Mouse (Mus musculus) G1E (cell line): Measurements from ENCODE around the gene Id2. TPM values are rescaled to one million over a fixed set of nuclear protein-coding genes. Genes with fewer than 3 reads are reported as not detected.

Experiments
- ATAC-seq: 2 replicates; pipeline ENCODE4 v1.8.0; 2016; ENCODE audit warnings: mild to moderate bottlenecking; ENCODE audit not compliant: insufficient number of reproducible peaks, poor library complexity, low FRiP score, severe bottlenecking; ENCODE audit errors: extremely low read depth
- DNase-seq: peaks from one replicate; pipeline ENCODE4 v3.0.0; 2012; ENCODE audit warnings: low spot score
- H3K27me3 ChIP-seq: 2 replicates; pipeline ENCODE4 v1.6.1; 2012; ENCODE audit warnings: mild to moderate bottlenecking, low read length, inconsistent platforms; ENCODE audit not compliant: insufficient read depth
- H3K36me3 ChIP-seq: replicated peaks from 2 replicates; pipeline ENCODE3; 2012; ENCODE audit warnings: mild to moderate bottlenecking, inconsistent platforms
- H3K4me1 ChIP-seq: 2 replicates; pipeline ENCODE4 v1.6.1; 2012; ENCODE audit warnings: low read depth, low read length, inconsistent platforms, mixed read lengths; ENCODE audit not compliant: insufficient read depth
- H3K4me3 ChIP-seq: 2 replicates; pipeline ENCODE4 v1.5.1; 2012; ENCODE audit warnings: low read depth, mild to moderate bottlenecking, inconsistent platforms, low read length, moderate library complexity, mixed read lengths
- H3K9me3 ChIP-seq: replicated peaks from 2 replicates; pipeline ENCODE4 v1.6.1; 2012; ENCODE audit warnings: inconsistent platforms
- CTCF ChIP-seq: IDR thresholded peaks from 2 replicates; pipeline ENCODE4 v1.5.1; 2012; ENCODE audit warnings: low read depth, low read length, inconsistent platforms, mixed read lengths
- GATA1 ChIP-seq: IDR thresholded peaks from 2 replicates; pipeline ENCODE4 v1.6.1; 2012; ENCODE audit warnings: borderline replicate concordance, low read length, inconsistent platforms, mixed read lengths
- GATA2 ChIP-seq: IDR thresholded peaks from 2 replicates; pipeline ENCODE4 v1.6.1; 2012; ENCODE audit warnings: low read depth, low read length, inconsistent platforms, borderline replicate concordance
- POLR2AphosphoS5 ChIP-seq: IDR thresholded peaks from 2 replicates; pipeline ENCODE4 v1.6.1; 2012; ENCODE audit warnings: low read depth, low read length, inconsistent platforms; ENCODE audit not compliant: insufficient replicate concordance
- TAL1 ChIP-seq: conservative IDR thresholded peaks from 2 replicates; pipeline ENCODE4 v1.6.1; 2012; ENCODE audit warnings: low read depth, low read length, inconsistent platforms, mixed read lengths
- polyA plus RNA-seq: library from polyadenylated mRNA; stranded (reverse); fragments of >175 nt; gene quantifications from 2 replicates; pipeline ENCODE4 v1.2.3, GENCODE M21; 2012
- total RNA-seq, 2 experiments: library from RNA; stranded (forward) in 1 of 2; stranded (reverse) in 1 of 2; fragments of 200-1000 nt in 1 of 2; fragments of >200 nt in 1 of 2; fragmentation: Nextera tagmentation in 1 of 2; gene quantifications; 2 replicates each; pipeline ENCODE4 v1.2.3; 2014 to 2017

Gene Id2
- total RNA-seq (2014; fragmentation: Nextera tagmentation) (not detected in 2 replicates), total RNA-seq (2017) (0.11 TPM in 1 of 2 replicates, not detected in the other), polyA plus RNA-seq (not detected in 2 replicates)

DNA sequence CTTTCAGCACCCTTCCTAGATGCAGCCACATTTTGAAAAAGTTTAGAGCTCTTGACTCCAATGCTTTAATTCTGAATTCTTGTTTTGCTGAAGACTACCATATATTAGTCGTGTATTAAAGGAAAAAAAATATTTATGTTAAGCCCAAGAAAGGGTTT, at the start of gene Id2:
Id2 (minus strand) TSS at position 89 of the 158 bp plus-strand sequence.
- 0 out of 2 replicates have a peak within 1 kb of the TSS, but pooled peaks have one; percentile 3 for H3K4me3 ChIP-seq
- no peak for DNase-seq
- H3K36me3 ChIP-seq: no peaks in the 10 kb centered on the region
- H3K4me1 ChIP-seq: no peaks in the 10 kb centered on the region
- TF ChIP-seq GATA1: no peak
- no peak for TF ChIP-seq GATA2
- no peak for TF ChIP-seq POLR2AphosphoS5
- H3K27me3 ChIP-seq: no peaks in the 10 kb centered on the region; the same call in 1 of the 2 replicates
- H3K9me3 ChIP-seq: peaks cover 56% of the 10 kb centered on the region
- no peak for ATAC-seq

DNA sequence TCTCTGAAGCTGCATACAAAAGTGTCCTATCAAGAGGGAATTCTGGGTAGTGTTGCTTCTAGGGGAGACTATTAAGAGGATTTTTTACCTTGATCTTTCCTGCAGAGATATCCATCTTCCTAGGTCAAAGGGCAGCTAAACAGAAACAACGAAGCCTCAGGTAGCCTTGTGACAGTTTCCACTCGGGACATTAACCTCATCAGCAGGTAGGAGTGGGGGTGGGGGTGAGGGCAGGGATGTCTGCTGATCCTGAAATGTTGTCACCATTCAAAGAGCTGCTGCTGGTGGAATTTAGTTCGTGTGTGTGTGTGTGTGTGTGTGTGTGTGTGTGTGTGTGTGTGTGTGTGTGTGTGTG, 48.4 kb upstream of the Id2 start:
- H3K27me3 ChIP-seq: no peaks in the 10 kb centered on the region
- TF ChIP-seq GATA2 (no peak), POLR2AphosphoS5 (no peak), CTCF (no peak), GATA1 (no peak), TAL1 (no peak)
- H3K36me3 ChIP-seq: no peaks in the 10 kb centered on the region
- H3K4me3 ChIP-seq: no peak overlapping the region
- peaks cover 64% of the 10 kb centered on the region for H3K9me3 ChIP-seq
- DNase-seq (no peak), ATAC-seq (no peak)
- H3K4me1 ChIP-seq: no peaks in the 10 kb centered on the region

DNA sequence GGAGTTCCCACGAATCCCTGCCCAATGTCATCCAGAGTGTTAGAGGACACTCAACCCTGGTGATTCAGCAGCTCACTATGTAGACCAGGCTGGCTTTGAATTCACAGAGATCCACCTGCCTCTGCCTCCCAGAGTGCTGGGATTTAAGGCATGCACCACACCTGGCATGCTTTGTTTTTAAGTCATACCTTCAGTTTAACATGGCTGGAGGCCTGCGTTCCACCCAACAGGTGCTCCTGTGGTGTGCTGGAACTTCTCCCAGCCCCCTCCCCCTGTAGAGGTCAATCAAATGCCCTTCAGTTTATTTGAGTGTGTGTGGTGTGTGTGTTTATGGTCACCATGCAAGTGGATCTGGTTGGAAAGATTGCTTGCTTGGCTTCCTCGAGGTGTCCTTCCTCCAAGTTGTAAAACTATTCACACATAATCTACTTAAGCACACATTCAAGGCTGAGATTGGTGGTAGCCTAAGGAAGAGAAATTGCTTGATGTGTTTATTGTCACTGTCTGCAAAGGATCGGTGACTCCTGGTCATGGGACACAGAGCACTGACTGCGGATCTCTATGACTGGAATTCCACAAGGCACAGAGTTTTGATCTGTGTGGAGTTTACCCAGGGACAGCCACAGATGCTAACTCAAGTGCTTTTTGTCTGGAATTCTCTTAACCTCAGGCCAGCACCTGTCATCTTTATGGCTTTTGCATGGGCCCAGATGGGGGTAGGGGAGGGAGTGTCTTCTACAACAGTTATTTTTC, 47.8 kb upstream of the Id2 start:
- Histone ChIP-seq H3K9me3 (peaks cover 69% of the 10 kb centered on the region), H3K36me3 (no peaks in the 10 kb centered on the region), H3K4me3 (no peak overlapping the region), H3K27me3 (no peaks in the 10 kb centered on the region), H3K4me1 (no peaks in the 10 kb centered on the region)
- DNase-seq (no peak), ATAC-seq (no peak)
- TF ChIP-seq GATA1 (no peak), POLR2AphosphoS5 (no peak), GATA2 (no peak), TAL1 (no peak), CTCF (no peak)

DNA sequence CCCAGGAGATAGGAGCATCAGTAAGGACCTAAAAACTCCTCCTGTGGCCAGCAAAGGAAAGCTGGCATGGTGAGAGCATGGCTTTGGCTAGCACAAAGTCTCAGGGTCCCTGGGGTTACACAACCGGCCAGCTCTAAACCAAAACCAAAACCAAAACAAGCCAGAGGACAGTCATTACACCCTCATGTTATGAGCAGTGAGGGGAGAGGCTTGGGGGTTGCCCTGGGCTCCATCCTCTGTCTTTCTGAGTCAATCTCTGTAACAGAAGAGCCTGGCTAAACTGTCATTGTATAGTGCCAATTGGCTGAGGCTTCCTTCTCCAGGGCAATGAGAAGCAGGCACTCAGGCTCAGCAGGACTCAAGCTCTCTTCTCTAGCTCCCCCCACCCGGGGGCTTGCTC, 46.6 kb upstream of the Id2 start:
- DNase-seq: no peak
- Histone ChIP-seq H3K36me3 (no peaks in the 10 kb centered on the region), H3K4me1 (no peaks in the 10 kb centered on the region), H3K27me3 (no peaks in the 10 kb centered on the region), H3K9me3 (peaks cover 77% of the 10 kb centered on the region), H3K4me3 (no peak overlapping the region)
- no peak for TF ChIP-seq GATA2
- TF ChIP-seq GATA1: no peak
- TF ChIP-seq POLR2AphosphoS5: no peak
- TF ChIP-seq TAL1: no peak
- TF ChIP-seq CTCF: no peak
- ATAC-seq: no peak

DNA sequence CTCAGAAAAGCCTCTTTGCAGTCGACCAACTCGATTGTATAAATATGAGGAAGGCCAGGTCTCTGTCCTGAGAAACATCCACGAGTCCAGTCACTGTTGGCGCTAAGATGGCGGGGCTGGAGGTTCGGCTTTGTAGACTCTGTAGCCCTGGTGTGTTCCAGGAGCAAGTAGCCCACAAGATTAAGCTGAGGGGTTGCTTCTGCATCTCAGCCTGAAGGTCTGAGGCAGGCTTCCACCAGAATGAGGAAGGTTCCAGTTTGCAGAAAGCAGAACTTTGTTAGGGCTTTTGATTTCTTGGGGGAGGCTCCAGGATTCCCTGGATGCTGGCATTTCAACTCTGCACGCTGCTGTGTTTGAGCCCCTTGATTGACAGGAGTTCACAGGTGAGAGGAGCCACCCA, 45.3 kb upstream of the Id2 start:
- Histone ChIP-seq H3K9me3 (peaks cover 81% of the 10 kb centered on the region), H3K4me1 (no peaks in the 10 kb centered on the region), H3K36me3 (no peaks in the 10 kb centered on the region), H3K4me3 (no peak overlapping the region), H3K27me3 (no peaks in the 10 kb centered on the region)
- ATAC-seq (no peak), DNase-seq (no peak)
- no peak for TF ChIP-seq POLR2AphosphoS5
- TF ChIP-seq GATA2: no peak
- TF ChIP-seq GATA1: no peak
- no peak for TF ChIP-seq TAL1
- TF ChIP-seq CTCF: no peak

DNA sequence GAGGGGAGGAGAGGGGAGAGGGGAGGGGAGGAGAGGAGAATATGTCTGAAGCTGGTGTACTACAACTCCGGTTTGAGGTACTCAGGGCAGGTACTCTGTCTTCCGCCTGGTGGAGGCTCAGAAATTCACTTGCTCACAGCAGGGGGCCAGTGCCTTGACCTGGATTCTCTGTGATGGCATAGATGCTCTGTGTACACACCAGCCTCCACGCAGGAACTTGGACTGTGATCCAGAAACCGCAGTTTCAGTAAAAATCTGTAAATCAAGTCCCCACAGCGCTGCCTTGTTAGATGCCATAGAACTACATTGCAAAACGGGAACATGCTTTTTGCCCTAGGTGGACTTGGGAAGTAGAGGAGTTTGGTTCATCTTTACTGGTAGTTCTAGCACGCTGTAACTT, 44.4 kb upstream of the Id2 start:
- Histone ChIP-seq H3K27me3 (no peaks in the 10 kb centered on the region), H3K36me3 (no peaks in the 10 kb centered on the region), H3K4me1 (no peaks in the 10 kb centered on the region), H3K4me3 (no peak overlapping the region), H3K9me3 (peaks cover 77% of the 10 kb centered on the region)
- DNase-seq: no peak
- TF ChIP-seq TAL1 (no peak), CTCF (no peak), GATA2 (no peak), POLR2AphosphoS5 (no peak), GATA1 (no peak)
- ATAC-seq: no peak

DNA sequence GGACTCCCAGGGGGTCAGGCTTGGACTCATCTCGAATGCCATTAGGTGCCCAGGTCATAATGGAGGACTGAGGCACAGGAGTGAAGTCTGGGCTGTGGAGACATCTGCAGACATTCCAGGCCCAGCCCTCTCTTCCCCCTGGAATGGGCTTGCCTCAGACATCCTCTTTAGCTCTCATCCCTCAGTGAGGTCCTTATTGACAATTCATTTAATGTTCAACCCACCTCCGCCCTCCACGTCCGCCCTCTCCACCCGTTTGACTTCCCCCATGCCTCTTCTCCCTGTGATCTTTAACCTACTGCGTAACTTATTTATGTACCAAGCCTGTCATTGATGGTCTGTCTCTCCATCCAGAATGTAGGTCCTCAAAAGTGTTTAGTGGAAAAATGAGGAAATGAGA, 43.2 kb upstream of the Id2 start:
- H3K4me3 ChIP-seq: no peak overlapping the region
- H3K4me1 ChIP-seq: no peaks in the 10 kb centered on the region
- ATAC-seq: no peak
- H3K27me3 ChIP-seq: no peaks in the 10 kb centered on the region
- no peaks in the 10 kb centered on the region for H3K36me3 ChIP-seq
- H3K9me3 ChIP-seq: peaks cover 75% of the 10 kb centered on the region
- TF ChIP-seq CTCF (no peak), GATA2 (no peak), POLR2AphosphoS5 (no peak), GATA1 (no peak), TAL1 (no peak)
- DNase-seq: no peak
